Mouse (Mus musculus) liver, embryonic 18 days (tissue): Measurements from ENCODE around the gene Msl1. TPM values are rescaled to one million over a fixed set of nuclear protein-coding genes. Genes with fewer than 3 reads are reported as not detected.

ENCODE experiments used
- polyA plus RNA-seq: library from polyadenylated mRNA; depleted of rRNA; stranded (reverse); fragments of >200 nt; gene quantifications from 2 replicates; pipeline ENCODE4 v1.2.3, GENCODE M21; 2012; rRNA removed

The Msl1 gene
- 16.2 and 18.9 TPM in 2 replicates for polyA plus RNA-seq

DNA sequence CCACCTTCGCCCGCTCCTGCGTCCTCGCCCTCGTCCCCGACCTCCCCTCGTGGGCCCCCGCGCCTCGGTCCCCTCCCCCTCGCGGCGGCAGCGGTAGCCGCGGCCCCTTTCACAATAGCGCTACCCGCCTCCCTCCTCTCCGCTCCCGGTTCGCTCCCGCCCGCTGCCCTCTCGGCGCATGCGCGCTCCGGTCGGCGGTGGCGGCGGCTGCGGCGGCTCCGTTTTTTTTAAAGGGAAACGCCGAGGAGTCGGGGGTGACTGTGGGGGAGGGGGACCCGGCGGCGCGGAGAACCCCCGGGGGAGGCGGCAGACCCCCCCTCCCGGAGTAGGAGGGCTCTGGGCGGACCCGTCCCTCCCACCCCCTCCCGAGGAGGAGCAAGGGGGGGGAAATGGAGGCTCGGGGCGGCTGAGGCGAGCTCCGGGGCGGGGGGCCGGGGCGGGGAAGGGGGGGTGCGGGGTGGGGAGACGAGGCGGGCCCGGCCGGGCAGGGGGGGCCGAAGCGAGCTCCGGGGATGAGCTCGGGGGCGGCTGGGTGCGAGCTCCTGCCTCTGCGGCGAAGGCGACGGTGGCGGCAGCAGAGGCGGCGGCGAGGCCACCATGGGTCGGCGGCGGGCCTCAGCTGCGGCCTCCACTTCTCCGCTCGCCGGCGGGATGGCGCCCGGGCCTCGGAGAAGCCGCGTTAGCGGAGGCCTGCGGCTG is at the start of gene Msl1:
Gene Msl1, plus strand, starts transcription at position 502 of the 699 bp plus-strand sequence.

DNA sequence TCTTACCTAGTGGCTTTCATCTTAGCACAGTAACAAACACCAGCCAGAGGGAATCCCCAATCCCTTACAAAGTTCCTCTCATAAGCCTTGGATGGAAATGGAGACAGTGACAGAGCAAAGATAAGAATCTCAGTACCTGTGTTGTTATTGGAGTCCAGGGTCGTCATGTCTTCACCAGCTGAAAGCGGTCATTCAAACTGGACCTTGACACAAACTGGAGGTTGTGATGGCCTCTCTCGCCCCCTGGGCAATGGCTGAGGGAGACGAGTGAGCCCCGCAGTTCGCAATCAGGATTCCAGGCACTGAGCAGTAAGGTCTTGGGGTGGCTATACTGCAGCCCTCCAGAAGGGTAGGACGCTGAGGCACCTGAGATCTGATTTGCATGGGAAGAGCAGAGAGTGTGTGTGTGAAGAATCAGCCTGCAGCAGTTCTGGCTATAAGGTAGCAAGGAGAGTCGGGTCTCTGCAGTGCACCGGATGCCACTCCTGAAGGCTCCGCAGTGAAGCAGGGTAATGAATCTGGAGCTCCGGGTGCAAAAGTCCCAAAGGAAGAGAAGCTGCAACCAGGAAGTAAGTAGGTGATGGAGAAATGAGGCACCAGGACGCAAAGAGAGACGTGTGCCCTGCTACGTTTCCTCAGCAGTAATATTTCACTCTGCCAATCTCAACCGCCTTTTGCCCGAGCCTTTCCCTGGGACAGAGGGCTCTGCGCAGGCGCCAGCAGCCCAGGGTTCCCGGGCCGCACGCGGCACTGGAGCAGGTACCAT is 20.6 kb upstream of the Msl1 start, which contains the start of gene Nr1d1:
Gene Nr1d1, minus strand, starts transcription at position 752 of the 766 bp plus-strand sequence.

GRCm38 (mm10) chr11:98804605-98805004 is 9.3 kb downstream of the Msl1 start, which contains the start of gene Casc3:
Casc3 (plus strand) TSS chr11:98804905.

GRCm38 (mm10) chr11:98836651-98837141 is 41.4 kb downstream of the Msl1 start, which contains the start of gene Rapgefl1:
Rapgefl1 (plus strand) TSS chr11:98836785.

Other genes starting within 250 kb of the Msl1 start
- gene Ikzf3, start 249.5 kb upstream of the Msl1 start, polyA plus RNA-seq = 1.1 TPM in 2 replicates
- 0.30 and 0.43 TPM in 2 replicates for gene Zpbp2, start 244.4 kb upstream of the Msl1 start, polyA plus RNA-seq
- 27.8 and 29.1 TPM in 2 replicates for gene Ormdl3, start 208.1 kb upstream of the Msl1 start, polyA plus RNA-seq
- gene Lrrc3c, start 197.2 kb upstream of the Msl1 start, polyA plus RNA-seq = not detected in 2 replicates
- gene Gm12355, start 169.9 kb upstream of the Msl1 start, polyA plus RNA-seq = 0.07 and 0.10 TPM in 2 replicates
- not detected in 2 replicates for gene Gsdma3, start 169.2 kb upstream of the Msl1 start, polyA plus RNA-seq
- gene Gsdma2, start 148.8 kb upstream of the Msl1 start, polyA plus RNA-seq = not detected in 2 replicates
- gene Gsdma, start 131.2 kb upstream of the Msl1 start, polyA plus RNA-seq = not detected in 2 replicates
- 62.1 and 63.2 TPM in 2 replicates for gene Psmd3, start 113.0 kb upstream of the Msl1 start, polyA plus RNA-seq
- gene Csf3, start 94.3 kb upstream of the Msl1 start, polyA plus RNA-seq = not detected in 2 replicates
- gene Med24, start 66.1 kb upstream of the Msl1 start, polyA plus RNA-seq = 17.2 and 18.6 TPM in 2 replicates
- 11.4 and 13.3 TPM in 2 replicates for gene Thra, start 54.9 kb upstream of the Msl1 start, polyA plus RNA-seq
- gene Nr1d1, start 20.2 kb upstream of the Msl1 start, polyA plus RNA-seq = 0.97 and 1.4 TPM in 2 replicates
- 9.3 and 11.4 TPM in 2 replicates for gene Casc3, start 9.4 kb downstream of the Msl1 start, polyA plus RNA-seq
- 0.62 and 0.85 TPM in 2 replicates for gene Rapgefl1, start 41.3 kb downstream of the Msl1 start, polyA plus RNA-seq
- gene Wipf2, start 68.1 kb downstream of the Msl1 start, polyA plus RNA-seq = 1.7 and 2.3 TPM in 2 replicates
- gene Cdc6, start 112.3 kb downstream of the Msl1 start, polyA plus RNA-seq = 13.2 and 13.4 TPM in 2 replicates
- gene Rara, start 132.3 kb downstream of the Msl1 start, polyA plus RNA-seq = 3.5 and 4.5 TPM in 2 replicates
- gene Gjd3, start 187.5 kb downstream of the Msl1 start, polyA plus RNA-seq = 0.07 TPM in 1 of 2 replicates, not detected in the other
- 47.3 and 52.6 TPM in 2 replicates for gene Top2a, start 228.7 kb downstream of the Msl1 start, polyA plus RNA-seq
- gene Igfbp4, start 245.7 kb downstream of the Msl1 start, polyA plus RNA-seq = 245 and 283 TPM in 2 replicates